Mouse (Mus musculus): ENCODE data around the gene Klhdc4. TPM values are rescaled to one million over a fixed set of nuclear protein-coding genes. Genes with fewer than 3 reads are reported as not detected.

Klhdc4 gene
- polyA plus RNA-seq (2012; rRNA removed), result 4.6 and 6.0 TPM in 2 replicates

DNA sequence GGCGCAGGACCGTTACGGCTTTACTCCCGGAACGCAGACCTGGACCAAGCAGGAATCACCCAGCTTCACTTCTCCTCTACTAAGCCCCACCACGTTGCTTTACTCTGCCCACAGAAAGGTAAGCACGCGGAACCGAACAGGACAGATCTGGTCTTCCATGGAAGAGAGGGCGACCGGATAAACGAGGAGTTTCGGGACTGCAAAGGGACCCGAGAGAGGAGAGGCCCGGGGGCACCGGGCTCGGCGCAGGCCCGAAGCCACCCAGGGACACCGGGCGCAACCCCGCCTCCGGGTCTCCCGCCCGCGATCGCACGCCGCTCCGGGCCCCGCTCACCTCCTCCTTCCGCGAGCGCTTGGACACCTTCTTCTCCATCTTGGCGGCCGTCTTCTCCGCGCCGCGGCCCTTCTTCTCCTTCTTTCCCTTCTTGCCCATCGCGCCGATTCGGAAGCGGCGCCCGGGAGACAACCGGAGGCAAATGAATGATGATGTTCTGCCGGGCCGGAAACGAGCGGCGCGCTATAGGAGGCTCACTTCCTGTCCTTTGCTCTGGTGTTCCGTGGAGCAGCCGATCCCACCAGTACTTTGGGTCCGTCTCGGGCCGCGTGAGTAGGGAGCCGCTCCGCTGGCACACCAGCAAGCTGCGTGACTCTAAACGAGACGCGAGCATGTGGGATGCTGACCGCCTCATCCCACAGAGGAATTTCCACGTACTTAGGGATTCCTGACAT lies at the start of gene Klhdc4:
Gene Klhdc4 (minus strand): TSS at position 522 of the 729 bp plus-strand sequence.

Other genes starting within 250 kb of the Klhdc4 start
- 51.5 and 61.5 TPM in 2 replicates for gene Map1lc3b, start 239.2 kb downstream of the Klhdc4 start, polyA plus RNA-seq (2012; rRNA removed)
- 8.1 and 10.4 TPM in 2 replicates for gene Zcchc14, start 176.7 kb downstream of the Klhdc4 start, polyA plus RNA-seq (2012; rRNA removed)
- gene Jph3, start 99.9 kb downstream of the Klhdc4 start, polyA plus RNA-seq (2012; rRNA removed), result 0.16 and 0.44 TPM in 2 replicates
- gene Slc7a5, start 78.1 kb upstream of the Klhdc4 start, polyA plus RNA-seq (2012; rRNA removed), result 17.1 and 20.5 TPM in 2 replicates
- gene Car5a, start 115.3 kb upstream of the Klhdc4 start, polyA plus RNA-seq (2012; rRNA removed), result 0.06 TPM in 1 of 2 replicates, not detected in the other
- gene Banp, start 120.2 kb upstream of the Klhdc4 start, polyA plus RNA-seq (2012; rRNA removed), result 25.3 and 26.1 TPM in 2 replicates